ENCODE assay signal across 13 mouse cellular contexts in genomic region chr4:91080620-91081441, GRCm38 (mm10).
DNase-seq lines count a peak whose midpoint lies in the region; ATAC-seq and TF ChIP-seq lines count a peak whose summit lies in the region.
"Had no signal": no experiment of that assay in that cellular context is flagged by ENCODE, and none has a peak within 500 bp of the region (broad histone marks: within the 10 kb centered on the region; RNA-seq: fewer than 3 reads in every experiment).

No protein-coding gene starts in this region.

- TF ChIP-seq POLR2A in heart, adult 2 months (IDR thresholded peaks at IDR 0.05; ENCODE audit: insufficient read depth, low read depth, low read length) = no peak

- no peaks in the 10 kb centered on the region for H3K27me3 ChIP-seq in neural tube, embryonic 11.5 days (ENCODE audit: control insufficient read depth, insufficient read depth, low read length)
- no peaks in the 10 kb centered on the region for H3K27me3 ChIP-seq in forebrain, postnatal 0 days (ENCODE audit: insufficient read depth, low read length)
- H3K27me3 ChIP-seq in midbrain, embryonic 11.5 days (ENCODE audit: control insufficient read depth, insufficient read depth, low read length) = no peaks in the 10 kb centered on the region
- no peaks in the 10 kb centered on the region for H3K27me3 ChIP-seq in heart, adult 2 months (ENCODE audit: control insufficient read depth, insufficient read depth, low read length)

- WGBS in neural tube, embryonic 11.5 days = 21% methylated on average over 10 of the region's 10 CpGs
- 10% methylated on average over 10 of the region's 10 CpGs for WGBS in forebrain, postnatal 0 days
- WGBS in midbrain, embryonic 11.5 days = 25% methylated on average over 10 of the region's 10 CpGs
- 50% methylated on average over 10 of the region's 10 CpGs for WGBS in heart, adult 2 months

- H3K9me3 ChIP-seq in neural tube, embryonic 11.5 days (ENCODE audit: control insufficient read depth, low read length) = no peaks in the 10 kb centered on the region
- H3K9me3 ChIP-seq in forebrain, postnatal 0 days (ENCODE audit: low read length) = no peaks in the 10 kb centered on the region
- H3K9me3 ChIP-seq in midbrain, embryonic 11.5 days (ENCODE audit: control insufficient read depth, low read length) = no peaks in the 10 kb centered on the region

- ATAC-seq in neural tube, embryonic 11.5 days (ENCODE audit: insufficient read depth, low FRiP score, low TSS enrichment) = peak; percentile 31; the same call in 1 of the 2 replicates
- peak; percentile 85 for ATAC-seq in forebrain, postnatal 0 days
- ATAC-seq in midbrain, embryonic 11.5 days (ENCODE audit: low FRiP score) = peak; percentile 87
- ATAC-seq in CD4-positive, CD25-positive, alpha-beta regulatory T cell, adult 4 months = no peak
- ATAC-seq: activated CD4-positive, CD25-positive, alpha-beta regulatory T cell, adult 4 months; lung, postnatal 0 days had no signal

- intact Hi-C loops in heart, adult 2 months (cut with DNase I) = no loop called here

- 0 out of 2 replicates have a peak, but pooled peaks cover 2% of the 10 kb centered on the region for H3K4me1 ChIP-seq in neural tube, embryonic 11.5 days (ENCODE audit: control insufficient read depth, insufficient read depth, low read length)
- H3K4me1 ChIP-seq in forebrain, postnatal 0 days (ENCODE audit: insufficient read depth) = no peaks in the 10 kb centered on the region
- H3K4me1 ChIP-seq in midbrain, embryonic 11.5 days (ENCODE audit: control insufficient read depth, insufficient read depth, low read length) = peaks cover 5% of the 10 kb centered on the region; the same call in 1 of the 2 replicates
- no peaks in the 10 kb centered on the region for H3K4me1 ChIP-seq in heart, adult 2 months (ENCODE audit: control insufficient read depth, insufficient read depth, low read length)

- no peak overlapping the region for H3K27ac ChIP-seq in neural tube, embryonic 11.5 days (ENCODE audit: low read depth, low read length)
- H3K27ac ChIP-seq in forebrain, postnatal 0 days (ENCODE audit: low read depth, low read length) = no peak overlapping the region
- no peak overlapping the region for H3K27ac ChIP-seq in midbrain, embryonic 11.5 days (ENCODE audit: low read depth, low read length)
- H3K27ac ChIP-seq in heart, adult 2 months = no peak overlapping the region
- H3K27ac ChIP-seq: stomach, postnatal 0 days had no signal

- no peak overlapping the region for H3K4me2 ChIP-seq in neural tube, embryonic 11.5 days (ENCODE audit: low read depth)
- no peak overlapping the region for H3K4me2 ChIP-seq in forebrain, postnatal 0 days (ENCODE audit: low read depth)
- no peak overlapping the region for H3K4me2 ChIP-seq in midbrain, embryonic 11.5 days

- peak; percentile 36 for DNase-seq in neural tube, embryonic 11.5 days (ENCODE audit: low spot score)
- no peak for DNase-seq in neural tube, embryonic 10.5 days (ENCODE audit: extremely low spot score, low spot score)
- peak; percentile 53 for DNase-seq in forebrain, postnatal 0 days
- peak; percentile 86 for DNase-seq in midbrain, embryonic 11.5 days (ENCODE audit: low spot score, missing footprints)
- peak; percentile 90 for DNase-seq in retina, postnatal 1 day
- DNase-seq in heart, adult 2 months = no peak
- DNase-seq in urinary bladder, postnatal 10 days (ENCODE audit: low spot score) = no peak
- DNase-seq: B cell, adult 2 months; layer of hippocampus, postnatal 36 days had no signal

- TF ChIP-seq CTCF in forebrain, postnatal 0 days (IDR thresholded peaks at IDR 0.05; ENCODE audit: low read depth) = no peak
- TF ChIP-seq CTCF in heart, adult 2 months (IDR thresholded peaks at IDR 0.05) = no peak

- H3K36me3 ChIP-seq in neural tube, embryonic 11.5 days (ENCODE audit: control insufficient read depth, insufficient read depth, low read length) = no peaks in the 10 kb centered on the region
- no peaks in the 10 kb centered on the region for H3K36me3 ChIP-seq in forebrain, postnatal 0 days (ENCODE audit: insufficient read depth)
- no peaks in the 10 kb centered on the region for H3K36me3 ChIP-seq in midbrain, embryonic 11.5 days (ENCODE audit: control insufficient read depth, insufficient read depth, low read length)
- H3K36me3 ChIP-seq in heart, adult 2 months (ENCODE audit: control insufficient read depth, insufficient read depth, low read length) = no peaks in the 10 kb centered on the region

- no peak overlapping the region for H3K9ac ChIP-seq in neural tube, embryonic 11.5 days (ENCODE audit: low read length)
- H3K9ac ChIP-seq in forebrain, postnatal 0 days = no peak overlapping the region
- no peak overlapping the region for H3K9ac ChIP-seq in midbrain, embryonic 11.5 days (ENCODE audit: low read length)
- no peak overlapping the region for H3K9ac ChIP-seq in heart, adult 2 months (ENCODE audit: low read depth, low read length)

- TF ChIP-seq EP300 in heart, adult 2 months (IDR thresholded peaks at IDR 0.05; ENCODE audit: insufficient read depth, low read depth, low read length) = no peak

- H3K4me3 ChIP-seq in neural tube, embryonic 11.5 days (ENCODE audit: low read depth, low read length) = no peak overlapping the region
- H3K4me3 ChIP-seq in forebrain, postnatal 0 days (ENCODE audit: low read depth, low read length) = no peak overlapping the region
- no peak overlapping the region for H3K4me3 ChIP-seq in midbrain, embryonic 11.5 days (ENCODE audit: low read depth, low read length)
- H3K4me3 ChIP-seq in heart, adult 2 months = no peak overlapping the region

- H3K79me2 ChIP-seq in heart, adult 2 months (replicated peaks; ENCODE audit: control insufficient read depth, insufficient read depth, low read length) = no peaks in the 10 kb centered on the region

Comparison
In these comparisons a context has a peak if more than half of its experiments do, and no peak if none do; other contexts are left out.
1. DNase-seq: peak in neural tube, embryonic 11.5 days (single experiment), forebrain, postnatal 0 days (single experiment), midbrain, embryonic 11.5 days (single experiment) and retina, postnatal 1 day (single experiment); none in neural tube, embryonic 10.5 days (single experiment), heart, adult 2 months (0 of 2) and urinary bladder, postnatal 10 days (single experiment).